Mouse (Mus musculus): ENCODE data around the gene Zcchc13. TPM values are rescaled to one million over a fixed set of nuclear protein-coding genes. Genes with fewer than 3 reads are reported as not detected.

Zcchc13 gene
- polyA plus RNA-seq (2014; fragmentation: Nextera tagmentation; extraction: Ambion mirVana): not detected in 2 replicates

- ATAC-seq (replicated peaks; ENCODE audit: low FRiP score) (no peak), DNase-seq (ENCODE audit: low spot score) (no peak)
- H3K27me3 ChIP-seq (replicated peaks; ENCODE audit: control insufficient read depth, insufficient read depth, low read length): no peaks in the 10 kb centered on the region
- H3K9ac ChIP-seq (ENCODE audit: low read depth, low read length): no peak within 1 kb of the TSS
- no peaks in the 10 kb centered on the region for H3K4me1 ChIP-seq (replicated peaks; ENCODE audit: control insufficient read depth, insufficient read depth, low read length)
- 83% methylated on average over 12 of the region's 12 CpGs for WGBS
- H3K27ac ChIP-seq (ENCODE audit: low read depth, low read length): no peak within 1 kb of the TSS
- no peaks in the 10 kb centered on the region for H3K9me3 ChIP-seq (ENCODE audit: control insufficient read depth, low read length)
- H3K4me3 ChIP-seq (ENCODE audit: low read depth, low read length): no peak within 1 kb of the TSS
- no peaks in the 10 kb centered on the region for H3K36me3 ChIP-seq (ENCODE audit: control insufficient read depth, insufficient read depth, low read length)
- no peak within 1 kb of the TSS for H3K4me2 ChIP-seq
These were observed at the start of gene Zcchc13 for GRCm38 (mm10) chrX:103630303-103630702. Zcchc13 (plus strand) TSS chrX:103630586.

GRCm38 (mm10) chrX:103584262-103584661 lies 46.1 kb upstream of the Zcchc13 start:
- 28% methylated on average over 1 of the region's 1 CpGs for WGBS
- no peak for DNase-seq (ENCODE audit: low spot score)
- H3K9me3 ChIP-seq (ENCODE audit: control insufficient read depth, low read length): no peaks in the 10 kb centered on the region
- no peak overlapping the region for H3K27ac ChIP-seq (ENCODE audit: low read depth, low read length)
- H3K4me3 ChIP-seq (ENCODE audit: low read depth, low read length): no peak overlapping the region
- H3K4me2 ChIP-seq: no peak overlapping the region
- no peaks in the 10 kb centered on the region for H3K4me1 ChIP-seq (replicated peaks; ENCODE audit: control insufficient read depth, insufficient read depth, low read length)
- no peaks in the 10 kb centered on the region; the same call in 1 of the 2 replicates for H3K36me3 ChIP-seq (ENCODE audit: control insufficient read depth, insufficient read depth, low read length)
- no peak overlapping the region for H3K9ac ChIP-seq (ENCODE audit: low read depth, low read length)
- H3K27me3 ChIP-seq (replicated peaks; ENCODE audit: control insufficient read depth, insufficient read depth, low read length): no peaks in the 10 kb centered on the region
- no peak for ATAC-seq (replicated peaks; ENCODE audit: low FRiP score)

GRCm38 (mm10) chrX:103592056-103592455 lies 38.3 kb upstream of the Zcchc13 start:
- H3K9me3 ChIP-seq (ENCODE audit: control insufficient read depth, low read length): no peaks in the 10 kb centered on the region
- no peak overlapping the region for H3K9ac ChIP-seq (ENCODE audit: low read depth, low read length)
- no peak overlapping the region for H3K27ac ChIP-seq (ENCODE audit: low read depth, low read length)
- ATAC-seq (replicated peaks; ENCODE audit: low FRiP score) (no peak), DNase-seq (ENCODE audit: low spot score) (no peak)
- H3K27me3 ChIP-seq (replicated peaks; ENCODE audit: control insufficient read depth, insufficient read depth, low read length): no peaks in the 10 kb centered on the region
- no peaks in the 10 kb centered on the region for H3K4me1 ChIP-seq (replicated peaks; ENCODE audit: control insufficient read depth, insufficient read depth, low read length)
- H3K4me3 ChIP-seq (ENCODE audit: low read depth, low read length): no peak overlapping the region
- no peak overlapping the region for H3K4me2 ChIP-seq
- peaks cover 5% of the 10 kb centered on the region for H3K36me3 ChIP-seq (ENCODE audit: control insufficient read depth, insufficient read depth, low read length)
- WGBS: 82% methylated on average over 6 of the region's 6 CpGs

GRCm38 (mm10) chrX:103602553-103602952 lies 27.8 kb upstream of the Zcchc13 start:
- no peak overlapping the region for H3K27ac ChIP-seq (ENCODE audit: low read depth, low read length)
- H3K4me2 ChIP-seq: no peak overlapping the region
- WGBS: 83% methylated on average over 5 of the region's 5 CpGs
- H3K9ac ChIP-seq (ENCODE audit: low read depth, low read length): no peak overlapping the region
- H3K27me3 ChIP-seq (replicated peaks; ENCODE audit: control insufficient read depth, insufficient read depth, low read length): no peaks in the 10 kb centered on the region
- peaks cover 12% of the 10 kb centered on the region for H3K36me3 ChIP-seq (ENCODE audit: control insufficient read depth, insufficient read depth, low read length)
- ATAC-seq (replicated peaks; ENCODE audit: low FRiP score): no peak
- DNase-seq (ENCODE audit: low spot score): no peak
- no peaks in the 10 kb centered on the region for H3K9me3 ChIP-seq (ENCODE audit: control insufficient read depth, low read length)
- H3K4me1 ChIP-seq (replicated peaks; ENCODE audit: control insufficient read depth, insufficient read depth, low read length): no peaks in the 10 kb centered on the region
- no peak overlapping the region for H3K4me3 ChIP-seq (ENCODE audit: low read depth, low read length)

GRCm38 (mm10) chrX:103604211-103604610 lies 26.2 kb upstream of the Zcchc13 start:
- no peak for ATAC-seq (replicated peaks; ENCODE audit: low FRiP score)
- Histone ChIP-seq H3K4me3 (ENCODE audit: low read depth, low read length) (no peak overlapping the region), H3K27ac (ENCODE audit: low read depth, low read length) (no peak overlapping the region), H3K4me1 (replicated peaks; ENCODE audit: control insufficient read depth, insufficient read depth, low read length) (no peaks in the 10 kb centered on the region), H3K9me3 (ENCODE audit: control insufficient read depth, low read length) (no peaks in the 10 kb centered on the region), H3K9ac (ENCODE audit: low read depth, low read length) (no peak overlapping the region), H3K36me3 (ENCODE audit: control insufficient read depth, insufficient read depth, low read length) (peaks cover 8% of the 10 kb centered on the region), H3K27me3 (replicated peaks; ENCODE audit: control insufficient read depth, insufficient read depth, low read length) (no peaks in the 10 kb centered on the region), H3K4me2 (no peak overlapping the region)
- DNase-seq (ENCODE audit: low spot score): no peak
- WGBS: 95% methylated on average over 5 of the region's 5 CpGs

- ATAC-seq (replicated peaks; ENCODE audit: low FRiP score): no peak
These were observed 24.9 kb upstream of the Zcchc13 start for GRCm38 (mm10) chrX:103605473-103605872.

GRCm38 (mm10) chrX:103610401-103610800 lies 20.0 kb upstream of the Zcchc13 start:
- no peak for DNase-seq (ENCODE audit: low spot score)

More at GRCm38 (mm10) chrX:103605473-103605872, 24.9 kb upstream of the Zcchc13 start:
- Histone ChIP-seq H3K4me1 (replicated peaks; ENCODE audit: control insufficient read depth, insufficient read depth, low read length) (no peaks in the 10 kb centered on the region), H3K4me3 (ENCODE audit: low read depth, low read length) (no peak overlapping the region), H3K4me2 (no peak overlapping the region), H3K27me3 (replicated peaks; ENCODE audit: control insufficient read depth, insufficient read depth, low read length) (no peaks in the 10 kb centered on the region), H3K9ac (ENCODE audit: low read depth, low read length) (no peak overlapping the region), H3K9me3 (ENCODE audit: control insufficient read depth, low read length) (no peaks in the 10 kb centered on the region), H3K36me3 (ENCODE audit: control insufficient read depth, insufficient read depth, low read length) (peaks cover 8% of the 10 kb centered on the region), H3K27ac (ENCODE audit: low read depth, low read length) (no peak overlapping the region)
- no peak for DNase-seq (ENCODE audit: low spot score)
- WGBS: 82% methylated on average over 8 of the region's 8 CpGs

GRCm38 (mm10) chrX:103611462-103611861 lies 18.9 kb upstream of the Zcchc13 start:
- 100% methylated on average over 2 of the region's 2 CpGs for WGBS
- H3K27me3 ChIP-seq (replicated peaks; ENCODE audit: control insufficient read depth, insufficient read depth, low read length): no peaks in the 10 kb centered on the region
- peaks cover 6% of the 10 kb centered on the region for H3K36me3 ChIP-seq (ENCODE audit: control insufficient read depth, insufficient read depth, low read length)
- peaks cover 4% of the 10 kb centered on the region; the same call in 1 of the 2 replicates for H3K4me1 ChIP-seq (replicated peaks; ENCODE audit: control insufficient read depth, insufficient read depth, low read length)
- H3K9ac ChIP-seq (ENCODE audit: low read depth, low read length): no peak overlapping the region
- no peak overlapping the region for H3K4me3 ChIP-seq (ENCODE audit: low read depth, low read length)
- no peak overlapping the region for H3K4me2 ChIP-seq
- H3K9me3 ChIP-seq (ENCODE audit: control insufficient read depth, low read length): no peaks in the 10 kb centered on the region
- DNase-seq (ENCODE audit: low spot score) (no peak), ATAC-seq (replicated peaks; ENCODE audit: low FRiP score) (no peak)
- H3K27ac ChIP-seq (ENCODE audit: low read depth, low read length): no peak overlapping the region

More at GRCm38 (mm10) chrX:103610401-103610800, 20.0 kb upstream of the Zcchc13 start:
- Histone ChIP-seq H3K36me3 (ENCODE audit: control insufficient read depth, insufficient read depth, low read length) (peaks cover 8% of the 10 kb centered on the region), H3K4me2 (no peak overlapping the region), H3K4me1 (replicated peaks; ENCODE audit: control insufficient read depth, insufficient read depth, low read length) (peaks cover under 1% of the 10 kb centered on the region; the same call in 1 of the 2 replicates), H3K27ac (ENCODE audit: low read depth, low read length) (no peak overlapping the region), H3K9me3 (ENCODE audit: control insufficient read depth, low read length) (no peaks in the 10 kb centered on the region), H3K27me3 (replicated peaks; ENCODE audit: control insufficient read depth, insufficient read depth, low read length) (no peaks in the 10 kb centered on the region), H3K4me3 (ENCODE audit: low read depth, low read length) (no peak overlapping the region), H3K9ac (ENCODE audit: low read depth, low read length) (no peak overlapping the region)
- 92% methylated on average over 5 of the region's 5 CpGs for WGBS
- no peak for ATAC-seq (replicated peaks; ENCODE audit: low FRiP score)

- no peak overlapping the region for H3K9ac ChIP-seq (ENCODE audit: low read depth, low read length)
- H3K9me3 ChIP-seq (ENCODE audit: control insufficient read depth, low read length): no peaks in the 10 kb centered on the region
- H3K27ac ChIP-seq (ENCODE audit: low read depth, low read length): no peak overlapping the region
- DNase-seq (ENCODE audit: low spot score) (no peak), ATAC-seq (replicated peaks; ENCODE audit: low FRiP score) (no peak)
- H3K4me1 ChIP-seq (replicated peaks; ENCODE audit: control insufficient read depth, insufficient read depth, low read length): peaks cover 4% of the 10 kb centered on the region; the same call in 1 of the 2 replicates
- peaks cover 3% of the 10 kb centered on the region; the same call in 1 of the 2 replicates for H3K36me3 ChIP-seq (ENCODE audit: control insufficient read depth, insufficient read depth, low read length)
- WGBS: 95% methylated on average over 24 of the region's 24 CpGs
- no peak overlapping the region for H3K4me3 ChIP-seq (ENCODE audit: low read depth, low read length)
- H3K27me3 ChIP-seq (replicated peaks; ENCODE audit: control insufficient read depth, insufficient read depth, low read length): no peaks in the 10 kb centered on the region
- H3K4me2 ChIP-seq: no peak overlapping the region
These were observed 15.6 kb upstream of the Zcchc13 start for GRCm38 (mm10) chrX:103614700-103615233.
